Mouse (Mus musculus): Measurements from ENCODE around the gene Pnmal2.
A peak's percentile ranks its signal among the peaks of the same experiment; 100 is the strongest.

The Pnmal2 gene

GRCm38 (mm10) chr7:16944061-16944807 is at the start of gene Pnmal2:
Gene Pnmal2, plus strand, starts transcription at chr7:16944682.
- DNase-seq = peak; percentile 96 to 97

GRCm38 (mm10) chr7:16895000-16895399 is 49.5 kb upstream of the Pnmal2 start:
- peak; percentile 92 for DNase-seq

GRCm38 (mm10) chr7:16895511-16895910 is 49.0 kb upstream of the Pnmal2 start:
- no peak for DNase-seq

GRCm38 (mm10) chr7:16900526-16900925 is 44.0 kb upstream of the Pnmal2 start:
- DNase-seq = peak in 1 of 2 experiments; percentile 29

GRCm38 (mm10) chr7:16903439-16903955 is 41.0 kb upstream of the Pnmal2 start:
- DNase-seq = no peak

- no peak for DNase-seq
Observed at GRCm38 (mm10) chr7:16904120-16904675, 40.3 kb upstream of the Pnmal2 start.

GRCm38 (mm10) chr7:16905491-16906021 is 38.9 kb upstream of the Pnmal2 start:
- no peak for DNase-seq

GRCm38 (mm10) chr7:16906281-16906680 is 38.2 kb upstream of the Pnmal2 start, which contains the start of gene Ptgir:
Gene Ptgir, plus strand, starts transcription at chr7:16906490.
- no peak for DNase-seq

GRCm38 (mm10) chr7:16906889-16907559 is 37.5 kb upstream of the Pnmal2 start:
- DNase-seq = no peak

- no peak for DNase-seq
Observed at GRCm38 (mm10) chr7:16907842-16908241, 36.6 kb upstream of the Pnmal2 start.

- no peak for DNase-seq
Observed at GRCm38 (mm10) chr7:16908367-16908766, 36.1 kb upstream of the Pnmal2 start.

- no peak for DNase-seq
Observed at GRCm38 (mm10) chr7:16908859-16909258, 35.6 kb upstream of the Pnmal2 start.

- DNase-seq = no peak
Observed at GRCm38 (mm10) chr7:16909909-16910308, 34.6 kb upstream of the Pnmal2 start.

- no peak for DNase-seq
Observed at GRCm38 (mm10) chr7:16911904-16912303, 32.6 kb upstream of the Pnmal2 start.

GRCm38 (mm10) chr7:16912360-16912759 is 32.1 kb upstream of the Pnmal2 start:
- DNase-seq = no peak

GRCm38 (mm10) chr7:16913806-16914452 is 30.6 kb upstream of the Pnmal2 start:
- DNase-seq = peak; percentile 90 to 92

- no peak for DNase-seq
Observed at GRCm38 (mm10) chr7:16914453-16915343, 29.8 kb upstream of the Pnmal2 start.

- peak; percentile 51 to 56 for DNase-seq
Observed at GRCm38 (mm10) chr7:16915461-16916340, 28.8 kb upstream of the Pnmal2 start.

- peak; percentile 70 to 74 for DNase-seq
Observed at GRCm38 (mm10) chr7:16916342-16917265, 27.9 kb upstream of the Pnmal2 start.

All from cerebellum, postnatal 10 days (tissue).